Mouse (Mus musculus) layer of hippocampus, adult 2 months (tissue): Measurements from ENCODE around the gene Olfr432. TPM values are rescaled to one million over a fixed set of nuclear protein-coding genes. Genes with fewer than 3 reads are reported as not detected.

Source experiments
- DNase-seq, 2 experiments: peaks; one replicate each; pipeline ENCODE4 v3.0.0; 2022; ENCODE audit warnings: low spot score in 2 of 2
- H3K27ac ChIP-seq: fragments of 200-600 bp; 2 replicates; pipeline ENCODE4 v1.8.1; 2022
- H3K4me3 ChIP-seq: fragments of 200-600 bp; 2 replicates; pipeline ENCODE4 v1.8.1; 2022; ENCODE audit warnings: mild to moderate bottlenecking
- CTCF ChIP-seq: fragments of 200-600 bp; conservative IDR thresholded peaks from 2 replicates; pipeline ENCODE4 v1.8.1; 2022; ENCODE audit warnings: antibody characterized with exemption, mild to moderate bottlenecking, moderate library complexity
- total RNA-seq, 2 experiments: library from RNA; stranded (reverse); gene quantifications; 2 replicates each; pipeline ENCODE4 v1.2.3; 2021

Gene Olfr432
- total RNA-seq, 2 experiments from 2014 or later: not detected

DNA sequence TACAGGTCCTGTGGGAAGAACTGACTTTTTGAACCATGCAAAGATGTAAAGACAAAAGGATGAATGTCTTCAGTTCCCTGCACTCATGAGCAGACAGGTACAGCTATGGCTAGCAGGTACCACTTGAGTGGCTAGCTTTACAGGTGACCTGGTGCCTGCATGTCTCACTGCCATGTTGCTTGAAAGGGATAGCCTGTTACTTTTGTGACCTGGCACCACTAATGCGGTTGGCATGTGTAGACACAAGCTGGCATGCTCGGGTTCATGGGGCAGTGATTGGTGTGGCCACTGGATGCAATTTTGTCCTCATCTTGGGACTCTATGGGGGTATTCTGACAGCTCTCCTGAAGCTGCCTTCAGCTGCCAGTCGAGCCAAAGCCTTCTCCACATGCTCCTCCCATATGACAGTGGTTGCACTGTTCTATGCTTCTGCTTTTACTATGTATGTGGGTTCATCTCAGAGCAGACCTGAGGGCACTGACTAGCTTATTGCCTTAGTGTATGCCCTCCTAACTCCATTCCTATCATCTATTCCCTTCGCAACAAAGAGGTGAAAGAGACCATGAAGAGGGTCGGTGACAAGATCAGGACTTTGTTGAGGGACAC is 3.0 kb downstream of the Olfr432 start:
- no peak for TF ChIP-seq CTCF
- no peak overlapping the region for H3K27ac ChIP-seq
- H3K4me3 ChIP-seq: no peak overlapping the region
- no peak for DNase-seq

- DNase-seq: peak; percentile 14 to 15
- no peak overlapping the region for H3K27ac ChIP-seq
- no peak overlapping the region for H3K4me3 ChIP-seq
- TF ChIP-seq CTCF: no peak
Observed at GRCm38 (mm10) chr1:174052981-174053380, 4.0 kb downstream of the Olfr432 start.

DNA sequence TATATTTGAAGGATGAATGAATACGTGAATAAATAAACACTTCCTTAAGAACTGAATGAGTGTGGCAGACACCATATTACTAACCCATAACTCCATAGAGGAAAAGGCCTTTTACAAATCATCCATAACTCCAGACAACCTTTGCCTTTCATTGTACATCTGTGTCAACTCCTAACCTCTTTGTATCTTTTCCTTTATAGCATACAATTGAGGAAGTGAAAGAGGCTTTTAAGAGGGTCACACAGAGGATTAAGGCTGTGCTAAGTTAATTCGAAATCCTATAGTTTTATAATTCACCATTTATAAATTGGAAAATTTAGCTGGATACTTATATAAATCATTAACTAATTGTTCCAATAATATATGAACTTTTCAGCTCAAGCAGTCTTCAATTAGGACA is 6.2 kb downstream of the Olfr432 start:
- no peak for DNase-seq
- no peak overlapping the region for H3K27ac ChIP-seq
- H3K4me3 ChIP-seq: no peak overlapping the region
- no peak for TF ChIP-seq CTCF

DNA sequence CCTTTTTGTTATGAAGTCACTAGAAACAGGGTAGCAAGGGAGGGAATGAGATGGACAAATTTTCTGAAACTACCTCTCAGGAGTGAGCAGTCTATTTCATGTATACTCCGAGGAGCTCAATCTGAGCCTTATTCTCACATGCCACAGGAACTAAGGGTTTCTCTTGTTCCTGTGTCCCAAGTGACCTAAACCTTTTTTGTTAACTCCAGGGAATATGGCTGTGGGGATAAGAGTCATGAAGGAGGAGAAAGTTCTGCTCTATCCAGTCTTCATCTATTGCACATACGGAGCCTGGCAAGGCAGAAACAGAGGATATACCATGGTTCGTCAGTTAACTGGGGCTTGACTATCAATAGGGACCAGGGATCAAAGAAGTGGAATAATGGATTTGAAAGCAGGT is 17.3 kb downstream of the Olfr432 start, which contains the start of gene Olfr430:
Olfr430 (plus strand) TSS at position 301 of the 400 bp plus-strand sequence.
- TF ChIP-seq CTCF: no peak
- DNase-seq: no peak
- Histone ChIP-seq H3K27ac (no peak within 1 kb of the TSS), H3K4me3 (no peak within 1 kb of the TSS)

DNA sequence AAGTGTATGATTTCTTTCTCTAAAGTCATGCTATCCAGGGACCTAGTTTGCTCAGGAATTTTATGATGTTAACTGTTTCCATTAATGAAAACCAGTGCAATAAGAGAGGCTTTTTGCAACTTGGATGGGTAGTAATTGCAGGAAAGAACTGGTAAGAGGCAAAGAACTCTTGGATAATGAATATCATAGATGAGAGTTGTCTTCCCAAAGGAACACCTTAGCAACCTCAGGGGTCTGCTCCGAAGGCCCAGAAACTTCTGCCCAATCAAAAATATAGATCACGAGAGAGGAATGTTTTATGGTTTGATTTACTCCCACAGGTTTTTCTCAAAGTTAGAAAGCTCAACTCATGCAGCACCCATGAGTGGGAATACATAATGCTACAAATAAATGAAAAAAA is 35.0 kb downstream of the Olfr432 start, which contains the start of gene Olfr429:
Olfr429 (plus strand) TSS at position 301 of the 400 bp plus-strand sequence.
- no peak for TF ChIP-seq CTCF
- Histone ChIP-seq H3K4me3 (no peak within 1 kb of the TSS), H3K27ac (no peak within 1 kb of the TSS)
- no peak for DNase-seq

GRCm38 (mm10) chr1:174096591-174096990 is 47.6 kb downstream of the Olfr432 start, which contains the start of gene Olfr427:
Gene Olfr427, plus strand, starts transcription at chr1:174096891.
- no peak for TF ChIP-seq CTCF
- DNase-seq: no peak
- no peak within 1 kb of the TSS for H3K27ac ChIP-seq
- H3K4me3 ChIP-seq: no peak within 1 kb of the TSS

GRCm38 (mm10) chr1:174103735-174104134 is 54.7 kb downstream of the Olfr432 start:
- peak; percentile 85 for TF ChIP-seq CTCF
- no peak overlapping the region for H3K27ac ChIP-seq
- H3K4me3 ChIP-seq: no peak overlapping the region
- no peak for DNase-seq

Other genes starting within 250 kb of the Olfr432 start
- not detected for gene Ifi211, start 136.2 kb upstream of the Olfr432 start, total RNA-seq
- gene Mndal, start 106.7 kb upstream of the Olfr432 start, total RNA-seq: 10 to 100 TPM; 10.4 to 12.3 TPM
- 1 to 10 TPM; 4.5 to 5.6 TPM for gene Ifi203, start 106.5 kb upstream of the Olfr432 start, total RNA-seq
- gene Ifi202b, start 66.5 kb upstream of the Olfr432 start, total RNA-seq: not detected
- gene Ifi205, start 17.4 kb upstream of the Olfr432 start, total RNA-seq: under 1 TPM in 1 of 2 experiments, not detected in 1; 0.29 TPM
- not detected for gene Olfr433, start 8.5 kb upstream of the Olfr432 start, total RNA-seq
- gene Olfr430, start 17.4 kb downstream of the Olfr432 start, total RNA-seq: not detected
- not detected for gene Olfr429, start 35.1 kb downstream of the Olfr432 start, total RNA-seq
- not detected for gene Olfr427, start 47.7 kb downstream of the Olfr432 start, total RNA-seq
- not detected for gene Olfr231, start 72.0 kb downstream of the Olfr432 start, total RNA-seq
- not detected for gene Olfr424, start 82.3 kb downstream of the Olfr432 start, total RNA-seq
- not detected for gene Olfr420, start 106.4 kb downstream of the Olfr432 start, total RNA-seq
- gene Spta1, start 123.6 kb downstream of the Olfr432 start, total RNA-seq: under 1 TPM in 1 of 2 experiments, not detected in 1; 0.05 TPM
- gene Olfr419, start 202.9 kb downstream of the Olfr432 start, total RNA-seq: not detected